Mouse (Mus musculus) liver, embryonic 14.5 days (tissue): ENCODE measurements at regions not wholly inside any gene's neighbourhood (a gene's known extent, or its start where the extent isn't known, plus 50 kb on each side); places are given as distances from the start of the nearest gene placed in this dataset.

ENCODE experiments used
- ATAC-seq: fragments of 200-750 bp; cut with Nextera tagmentation; 2 replicates; pipeline ENCODE4 v1.8.0; 2017; ENCODE audit warnings: moderate number of reproducible peaks, mild to moderate bottlenecking, moderate library complexity; ENCODE audit not compliant: insufficient read depth
- DNase-seq, 3 experiments: peaks; one replicate each; pipeline ENCODE4 v3.0.0-alpha.2; 2012 to 2013; ENCODE audit warnings: low read depth in 3 of 3, low spot score in 3 of 3
- H3K27ac ChIP-seq: fragments of 300-500 bp; sonication (generic); 2 replicates; pipeline ENCODE4 v1.5.1; 2014; ENCODE audit warnings: moderate library complexity, mild to moderate bottlenecking, control low read depth, inconsistent platforms
- H3K27me3 ChIP-seq: fragments of 300-500 bp; sonication (generic); 2 replicates; pipeline ENCODE4 v1.6.1; 2014; ENCODE audit warnings: mild to moderate bottlenecking, low read length, moderate library complexity; ENCODE audit not compliant: control insufficient read depth, insufficient read depth
- H3K36me3 ChIP-seq: fragments of 300-500 bp; sonication (generic); replicated peaks from 2 replicates; pipeline ENCODE4 v1.6.1; 2014; ENCODE audit warnings: low read depth; ENCODE audit not compliant: control insufficient read depth, insufficient read depth
- H3K4me1 ChIP-seq, 2 experiments: fragments of 200-500 bp in 1 of 2; fragments of 300-500 bp in 1 of 2; sonication (generic) in 1 of 2; replicated peaks; 2 replicates each; pipeline ENCODE4 v1.6.1; 2012 to 2014; ENCODE audit warnings: antibody characterized with exemption in 1 of 2, inconsistent platforms in 1 of 2, low read length in 1 of 2; ENCODE audit not compliant: control insufficient read depth in 2 of 2, insufficient read depth in 2 of 2
- H3K4me2 ChIP-seq: fragments of 300-500 bp; sonication (generic); 2 replicates; pipeline ENCODE4 v1.6.1; 2014; ENCODE audit warnings: low read depth, mild to moderate bottlenecking, control low read depth, moderate library complexity
- H3K4me3 ChIP-seq, 2 experiments: fragments of 200-500 bp in 1 of 2; fragments of 300-500 bp in 1 of 2; sonication (generic) in 1 of 2; 2 replicates each; pipeline ENCODE4 v1.5.1; 2012 to 2014; ENCODE audit warnings: low read depth in 2 of 2, low read length in 2 of 2, mild to moderate bottlenecking in 2 of 2, control low read depth in 1 of 2, inconsistent platforms in 1 of 2, moderate library complexity in 1 of 2; ENCODE audit not compliant: insufficient read depth in 1 of 2
- H3K9ac ChIP-seq: fragments of 300-500 bp; sonication (generic); replicated peaks from 2 replicates; pipeline ENCODE4 v1.6.1; 2014; ENCODE audit warnings: mild to moderate bottlenecking, control low read depth, moderate library complexity
- H3K9me3 ChIP-seq: fragments of 300-500 bp; sonication (generic); 2 replicates; pipeline ENCODE4 v1.6.1; 2016; ENCODE audit warnings: low read length, mixed read lengths; ENCODE audit not compliant: control insufficient read depth
- CTCF ChIP-seq: IDR thresholded peaks from 2 replicates; pipeline ENCODE4 v1.5.1; 2016; ENCODE audit warnings: antibody characterized with exemption, low read depth, control low read depth
- EP300 ChIP-seq: IDR thresholded peaks from 2 replicates; pipeline ENCODE4 v1.6.1; 2016; ENCODE audit warnings: antibody characterized with exemption, low read depth
- WGBS: fragments of 180-500 bp; shearing (Covaris S2); extraction: QIAGEN DNeasy Blood & Tissue Kit; methylation state at CpG from one replicate; pipeline ENCODE4 v1.1.7; 2014; ENCODE audit not compliant: insufficient replicate concordance; 5-methylcytosine and 5-hydroxymethylcytosine counted together

- ATAC-seq (no peak), DNase-seq (no peak)
- H3K27me3 ChIP-seq: no peaks in the 10 kb centered on the region
- H3K4me1 ChIP-seq: no peaks in the 10 kb centered on the region
- no peak for TF ChIP-seq CTCF
- no peak for TF ChIP-seq EP300
- H3K4me3 ChIP-seq: no peak overlapping the region
- H3K27ac ChIP-seq: no peak overlapping the region
- no peak overlapping the region for H3K4me2 ChIP-seq
- H3K9me3 ChIP-seq: no peaks in the 10 kb centered on the region
- H3K9ac ChIP-seq: no peak overlapping the region
- WGBS: 45% methylated on average over 5 of the region's 5 CpGs
- H3K36me3 ChIP-seq: no peaks in the 10 kb centered on the region
Observed at GRCm38 (mm10) chr10:8057855-8058254, 101.8 kb upstream of the Tab2 start.

DNA sequence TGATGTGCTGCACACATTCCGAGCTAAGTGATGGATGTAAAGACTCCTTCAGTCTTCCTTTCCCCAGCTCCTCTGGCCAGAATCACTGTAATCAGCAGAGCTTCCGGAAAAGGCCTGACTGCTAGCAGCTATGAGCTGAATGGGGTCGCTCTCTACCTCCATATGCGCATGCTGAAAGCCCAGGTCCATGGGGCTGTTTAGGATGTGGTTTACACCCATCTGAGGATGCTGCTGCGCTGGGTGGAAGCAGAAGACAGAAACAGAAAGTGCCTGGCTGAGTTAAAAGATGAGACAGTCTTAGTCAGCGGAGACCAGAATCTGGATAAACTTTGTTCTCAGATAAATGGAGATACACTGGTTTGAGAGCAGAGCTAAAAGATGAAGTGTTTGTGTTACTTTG lies 99.3 kb upstream of the Tab2 start:
- TF ChIP-seq CTCF (no peak), EP300 (no peak)
- Histone ChIP-seq H3K4me2 (no peak overlapping the region), H3K9me3 (no peaks in the 10 kb centered on the region), H3K27me3 (no peaks in the 10 kb centered on the region), H3K27ac (no peak overlapping the region), H3K9ac (no peak overlapping the region), H3K36me3 (no peaks in the 10 kb centered on the region), H3K4me3 (no peak overlapping the region), H3K4me1 (no peaks in the 10 kb centered on the region)
- no peak for ATAC-seq
- 40% methylated on average over 6 of the region's 6 CpGs for WGBS
- no peak for DNase-seq

DNA sequence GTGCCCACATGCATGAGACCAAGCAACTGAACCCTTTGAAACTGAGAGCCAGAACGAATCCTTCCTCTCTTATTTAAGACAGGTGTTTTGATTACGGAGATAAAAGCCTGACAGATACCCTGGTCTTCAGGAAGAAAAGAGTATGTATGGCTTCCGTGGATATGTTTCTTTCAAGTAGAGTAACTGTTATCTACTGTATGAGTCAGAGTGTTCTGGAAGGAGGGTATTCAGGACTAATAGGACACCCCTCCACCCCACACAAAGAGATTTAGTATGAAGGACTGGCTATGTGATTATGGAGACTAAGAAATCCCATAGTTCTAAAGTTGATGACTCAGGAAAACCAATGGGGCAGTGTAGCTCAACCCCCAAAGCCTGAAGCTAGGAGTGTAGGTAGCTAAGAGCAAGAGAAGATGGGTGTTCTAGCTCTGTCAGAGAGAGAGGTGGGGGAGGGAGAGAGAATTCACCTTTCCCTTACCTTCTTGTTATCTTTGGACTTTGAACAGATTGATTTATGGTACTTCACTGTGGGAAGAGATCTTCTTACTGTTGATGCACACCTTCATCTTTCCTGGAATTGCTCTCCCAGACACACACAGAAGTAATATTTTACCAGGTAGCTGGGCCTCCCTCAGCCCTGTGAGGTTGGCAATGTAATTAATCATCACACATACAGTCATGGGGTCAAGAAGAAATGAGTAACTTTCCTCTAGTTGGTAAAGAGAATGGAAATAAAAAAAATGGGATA lies 87.6 kb upstream of the Tab2 start:
- DNase-seq (no peak), ATAC-seq (no peak)
- Histone ChIP-seq H3K36me3 (no peaks in the 10 kb centered on the region), H3K27me3 (no peaks in the 10 kb centered on the region), H3K27ac (no peak overlapping the region), H3K4me3 (no peak overlapping the region), H3K9me3 (no peaks in the 10 kb centered on the region), H3K9ac (no peak overlapping the region), H3K4me2 (no peak overlapping the region), H3K4me1 (no peaks in the 10 kb centered on the region)
- WGBS: 61% methylated on average over 3 of the region's 3 CpGs
- TF ChIP-seq EP300: no peak
- no peak for TF ChIP-seq CTCF

GRCm38 (mm10) chr10:8042306-8042705 lies 86.3 kb upstream of the Tab2 start:
- H3K4me3 ChIP-seq: no peak overlapping the region
- no peak overlapping the region for H3K4me2 ChIP-seq
- TF ChIP-seq EP300: no peak
- no peak for TF ChIP-seq CTCF
- no peak overlapping the region for H3K9ac ChIP-seq
- no peaks in the 10 kb centered on the region for H3K36me3 ChIP-seq
- DNase-seq (no peak), ATAC-seq (no peak)
- H3K9me3 ChIP-seq: no peaks in the 10 kb centered on the region
- no peaks in the 10 kb centered on the region for H3K27me3 ChIP-seq
- peaks cover 0 to 3% of the 10 kb centered on the region in 2 experiments; a peak in 2 of 4 replicates for H3K4me1 ChIP-seq
- no peak overlapping the region for H3K27ac ChIP-seq
- WGBS: 70% methylated on average over 6 of the region's 6 CpGs

GRCm38 (mm10) chr10:8041790-8042189 lies 85.8 kb upstream of the Tab2 start:
- Histone ChIP-seq H3K27me3 (no peaks in the 10 kb centered on the region), H3K4me2 (no peak overlapping the region), H3K9ac (no peak overlapping the region), H3K27ac (no peak overlapping the region), H3K36me3 (no peaks in the 10 kb centered on the region), H3K4me3 (no peak overlapping the region), H3K9me3 (no peaks in the 10 kb centered on the region), H3K4me1 (peaks cover 0 to 5% of the 10 kb centered on the region in 2 experiments; a peak in 2 of 4 replicates)
- TF ChIP-seq CTCF (no peak), EP300 (no peak)
- 72% methylated on average over 8 of the region's 8 CpGs for WGBS
- DNase-seq (no peak), ATAC-seq (no peak)
